Mouse (Mus musculus) heart, postnatal 36 days (tissue): ENCODE results near the gene Kcnma1. TPM values are rescaled to one million over a fixed set of nuclear protein-coding genes. Genes with fewer than 3 reads are reported as not detected.

ENCODE experiments used
- DNase-seq, 2 experiments: peaks; one replicate each; pipeline ENCODE4 v3.0.0; 2021 to 2022
- intact Hi-C: fragments of 180-260 bp; cut with DNase I; formaldehyde crosslinking; loops from one replicate; pipeline ENCODE4 v1.15.1; 2025
- total RNA-seq, 2 experiments: library from RNA; stranded (reverse); gene quantifications; 2 replicates each; pipeline ENCODE4 v1.2.3; 2021

The Kcnma1 gene
- total RNA-seq, 2 experiments from 2014 or later: 0.62 to 0.94 TPM

DNA sequence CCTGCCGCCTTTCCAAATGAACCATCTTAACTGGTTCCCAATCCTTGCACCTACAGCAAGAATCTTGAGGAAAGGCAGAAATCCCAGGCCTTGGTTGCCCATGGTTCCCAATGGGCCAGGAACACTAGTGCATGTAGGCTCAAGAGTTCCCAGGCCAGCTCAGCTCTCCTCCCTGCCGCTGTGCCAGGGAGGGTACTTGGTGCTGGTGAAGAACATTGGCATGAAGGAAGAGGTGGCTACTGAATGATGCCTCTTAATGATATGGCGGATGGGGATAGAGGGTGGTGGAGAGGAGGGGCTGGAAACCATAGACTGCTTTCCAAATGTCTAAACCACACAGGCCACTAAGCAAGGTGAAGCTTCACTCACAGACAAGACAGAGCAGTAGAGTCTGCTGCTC, 627.5 kb downstream of the Kcnma1 start:
- intact Hi-C loops: no loop called here
- no peak for DNase-seq

DNA sequence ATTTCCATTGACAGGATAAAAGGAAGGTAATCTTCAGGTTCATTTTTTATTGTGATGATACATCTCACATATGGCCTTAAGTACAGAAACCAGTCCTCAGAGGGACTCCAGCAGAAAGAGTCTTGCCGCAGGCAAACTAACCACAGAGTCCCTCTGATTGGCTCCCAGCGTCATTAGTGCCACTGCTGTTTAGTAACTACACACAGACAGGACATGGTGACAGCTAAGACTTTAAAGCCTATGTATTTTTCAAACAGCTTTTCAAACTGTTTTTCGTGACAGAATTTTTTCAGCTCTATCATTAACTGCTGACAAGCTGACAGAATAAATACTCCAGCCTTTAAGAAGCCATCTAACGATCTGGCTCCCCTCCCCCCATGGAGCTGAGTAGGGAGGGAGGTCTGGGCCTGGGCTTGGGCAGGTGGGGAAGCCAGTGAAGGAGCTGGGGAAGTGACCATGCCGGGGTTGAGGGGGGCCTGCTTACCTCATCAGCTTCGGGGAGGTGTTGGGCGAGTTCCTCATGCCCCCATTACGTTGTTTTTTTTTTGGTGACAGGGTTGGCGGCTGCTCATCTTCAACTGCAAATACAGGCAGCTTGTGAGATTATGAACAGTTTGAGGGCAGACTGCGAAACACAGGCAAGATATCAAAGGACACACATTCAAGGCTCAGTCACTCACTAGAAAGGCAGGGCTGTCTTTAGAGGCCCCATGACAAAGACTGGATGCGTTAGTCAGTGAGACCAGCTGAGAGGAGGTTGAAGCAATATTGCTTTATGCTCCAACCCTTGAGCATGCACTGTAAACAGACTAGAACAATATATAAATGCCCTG, 628.3 kb downstream of the Kcnma1 start:
- DNase-seq: no peak

DNA sequence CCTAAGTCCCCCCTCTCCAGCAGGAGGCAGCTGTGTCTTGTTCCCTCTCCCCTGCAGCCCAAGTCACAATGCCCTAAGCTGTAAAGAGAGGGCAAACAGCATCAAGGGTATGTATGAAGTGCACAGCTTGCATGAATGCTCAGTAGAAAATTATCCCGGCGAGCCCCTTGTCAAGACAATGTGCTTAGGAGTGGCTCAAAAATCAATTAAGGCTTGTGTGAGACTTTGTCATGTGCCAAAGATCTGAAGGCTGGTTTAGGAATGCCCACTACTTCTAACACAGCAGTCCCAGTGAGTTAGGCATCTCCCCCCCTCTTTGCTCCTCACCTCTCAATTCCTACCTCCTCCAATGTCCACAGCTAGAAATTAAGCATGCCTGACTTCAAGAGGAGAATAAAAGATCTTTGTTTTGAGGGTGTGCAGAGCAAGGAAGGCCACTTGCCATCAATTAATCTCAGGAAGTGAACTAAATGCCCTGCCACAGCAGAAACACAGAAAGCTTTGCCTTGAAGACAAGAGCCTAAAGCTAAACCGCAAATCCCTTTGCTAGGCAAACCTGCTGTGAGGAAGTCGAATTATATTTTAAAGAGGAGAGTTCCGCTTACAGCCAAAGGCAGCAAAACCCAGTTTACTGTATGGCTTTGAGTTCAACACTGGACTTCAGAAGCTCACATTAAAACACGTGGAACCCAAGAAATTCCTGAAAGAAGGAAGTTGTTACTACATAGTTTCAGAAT, 635.8 kb downstream of the Kcnma1 start:
- intact Hi-C loops: no loop called here
- DNase-seq: no peak

More for the DNA sequence above, 628.3 kb downstream of the Kcnma1 start:
- intact Hi-C loops: no loop called here

DNA sequence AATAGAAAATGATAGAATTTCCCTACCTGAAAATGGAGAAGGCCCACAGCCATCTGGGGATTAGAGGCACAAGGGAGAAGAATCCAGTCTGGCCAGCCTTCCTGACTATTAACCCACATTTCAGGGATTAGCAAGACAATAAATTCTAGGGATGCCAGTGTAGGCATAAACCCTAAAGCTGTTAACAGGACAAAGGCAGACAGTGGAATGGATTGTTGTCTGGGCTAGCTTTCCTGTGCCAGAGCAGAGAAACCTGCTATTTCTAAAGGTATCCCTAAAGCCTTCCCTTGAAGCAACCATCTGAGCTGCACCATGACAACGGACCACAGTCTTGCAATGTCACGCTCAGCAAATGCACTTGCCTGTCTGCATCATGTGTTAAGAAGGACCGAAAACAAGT, 642.3 kb downstream of the Kcnma1 start:
- intact Hi-C loops: no loop called here
- DNase-seq: no peak

DNA sequence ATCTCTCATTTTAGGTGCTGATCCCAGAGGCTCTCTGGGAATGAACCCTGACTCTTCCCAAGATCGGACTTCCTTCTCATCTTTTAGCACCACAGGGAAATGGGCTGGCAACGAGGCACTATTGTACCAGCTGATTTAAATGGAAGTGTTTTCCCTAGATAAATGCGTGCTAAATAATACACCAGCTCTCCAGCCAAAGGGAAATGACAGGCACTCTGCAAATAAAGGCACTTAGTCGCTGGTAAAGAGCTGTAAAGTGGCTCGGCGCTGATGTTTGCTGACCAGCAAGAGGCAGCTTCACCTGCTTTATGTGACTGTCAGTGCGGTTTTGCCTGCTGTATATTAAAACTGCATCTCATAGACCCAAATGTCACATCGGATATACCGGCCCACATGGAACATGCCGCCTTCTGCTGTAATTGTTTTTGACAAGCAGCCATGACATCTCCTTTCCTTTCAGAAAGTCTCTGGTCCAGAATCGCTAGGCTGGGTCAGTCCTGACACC, 653.7 kb downstream of the Kcnma1 start:
- no peak for DNase-seq
- intact Hi-C loops: no loop called here

DNA sequence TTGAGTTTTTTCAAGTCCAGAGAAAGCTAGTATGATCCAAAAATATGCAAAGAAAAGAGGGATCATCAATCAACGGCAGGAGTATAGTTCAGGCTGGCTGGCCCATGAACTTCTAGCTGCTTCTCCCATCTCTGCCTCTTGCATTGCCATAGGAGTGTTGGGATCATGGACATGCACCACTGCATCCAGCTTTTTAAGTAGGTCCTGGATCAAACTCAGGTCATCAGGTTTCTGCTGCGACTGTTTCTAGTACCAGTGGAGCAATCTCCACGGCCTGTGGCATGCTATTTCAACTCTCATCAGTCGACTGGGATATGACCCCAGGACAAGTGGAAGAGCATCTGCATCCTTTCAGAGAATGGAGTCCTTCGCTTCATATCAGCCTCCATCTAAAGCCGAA, 655.5 kb downstream of the Kcnma1 start:
- intact Hi-C loops: no loop called here
- DNase-seq: no peak

DNA sequence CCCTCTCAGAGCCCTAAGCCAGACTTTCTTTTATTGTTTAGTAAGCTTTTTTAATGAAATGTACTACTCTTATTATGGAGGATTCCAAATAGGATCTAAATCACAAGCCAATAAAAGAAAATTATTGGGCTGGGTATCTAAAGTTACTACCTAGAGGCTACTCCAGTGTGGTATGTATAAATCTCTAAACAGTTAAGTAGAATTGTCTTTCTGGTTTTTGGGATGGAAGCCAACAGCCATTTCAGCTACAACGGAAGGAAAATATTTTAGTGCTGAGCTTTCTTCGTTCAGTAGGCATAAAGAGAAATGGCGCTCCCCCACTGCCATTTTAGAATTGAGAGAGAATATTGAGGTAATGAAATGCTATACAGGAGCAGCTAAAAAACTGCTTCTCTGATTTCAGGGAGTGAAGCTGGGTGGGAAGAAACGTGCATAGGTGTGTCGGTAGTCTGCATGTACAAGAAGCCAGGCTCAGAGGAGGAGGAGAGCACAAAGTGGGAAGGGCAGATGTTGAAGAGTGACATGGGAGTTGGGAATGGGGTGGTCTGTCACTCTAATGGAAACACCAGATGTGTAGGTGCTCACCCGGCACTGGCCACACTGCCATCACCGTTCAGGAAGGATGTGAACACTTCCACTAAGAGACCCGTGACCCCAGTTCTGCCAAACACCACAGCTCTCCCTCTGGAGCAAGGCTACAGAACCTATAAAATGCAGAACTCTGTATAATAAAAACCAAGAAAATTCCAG, 656.6 kb downstream of the Kcnma1 start:
- intact Hi-C loops: no loop called here
- DNase-seq: no peak

DNA sequence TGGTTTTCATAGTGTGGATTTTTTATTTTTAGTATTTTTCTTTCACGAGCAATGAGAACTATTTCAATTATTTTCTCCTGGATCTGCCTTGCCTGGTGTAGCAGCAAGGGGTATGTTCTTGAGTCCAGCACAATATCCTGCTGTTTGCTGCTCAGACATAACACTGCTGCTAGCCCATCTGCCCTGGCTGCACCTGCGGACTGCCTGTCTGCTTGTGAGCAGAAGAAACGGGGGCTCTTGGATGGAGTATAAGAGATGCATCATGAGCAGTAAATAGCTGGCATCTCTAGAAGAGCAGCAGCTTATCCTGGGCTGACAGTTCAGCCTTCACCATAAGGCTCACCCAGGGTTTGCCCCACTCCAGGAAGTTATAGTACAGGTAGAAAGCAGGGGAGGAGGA, 687.5 kb downstream of the Kcnma1 start:
- intact Hi-C loops: no loop called here
- DNase-seq: no peak

DNA sequence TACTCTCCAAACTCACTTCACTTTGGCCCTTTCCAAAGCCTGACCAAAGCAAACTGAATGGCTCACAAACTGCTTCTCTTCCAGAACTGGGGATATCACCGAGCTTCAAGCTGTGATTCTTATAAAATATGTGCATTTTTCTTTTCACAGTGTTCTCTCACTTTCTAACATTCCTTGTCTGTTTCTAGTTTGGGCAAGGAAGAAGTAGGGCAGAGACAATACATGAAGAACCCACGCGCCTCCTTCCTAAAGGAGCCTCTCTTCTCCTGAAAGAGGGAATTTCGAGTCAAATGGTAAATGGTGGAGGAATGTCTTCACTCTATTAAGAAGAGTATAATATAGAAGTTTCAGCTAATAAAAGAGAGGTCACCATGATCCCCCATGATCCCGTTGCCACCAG, 709.0 kb downstream of the Kcnma1 start:
- no peak for DNase-seq
- intact Hi-C loops: no loop called here

DNA sequence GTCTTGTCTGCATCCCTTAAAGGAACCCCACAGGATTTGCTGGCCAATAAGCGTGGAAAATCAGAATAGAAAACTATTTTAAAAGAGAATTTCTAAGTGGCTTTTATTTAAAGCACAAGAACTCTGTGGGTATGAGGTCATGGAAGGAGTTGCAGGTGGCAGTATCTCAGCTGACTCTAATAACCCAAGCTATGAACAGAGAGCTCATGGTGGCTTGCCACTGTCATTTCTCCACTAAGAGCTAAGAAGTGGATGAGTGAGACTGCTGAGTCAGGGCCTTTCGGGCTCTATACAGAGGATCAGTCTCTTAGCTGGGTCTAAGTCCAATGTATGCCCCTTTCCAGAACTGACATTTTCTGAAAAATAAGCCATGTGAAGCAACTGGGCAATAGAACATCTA, 713.8 kb downstream of the Kcnma1 start:
- no peak for DNase-seq
- intact Hi-C loops: no loop called here

DNA sequence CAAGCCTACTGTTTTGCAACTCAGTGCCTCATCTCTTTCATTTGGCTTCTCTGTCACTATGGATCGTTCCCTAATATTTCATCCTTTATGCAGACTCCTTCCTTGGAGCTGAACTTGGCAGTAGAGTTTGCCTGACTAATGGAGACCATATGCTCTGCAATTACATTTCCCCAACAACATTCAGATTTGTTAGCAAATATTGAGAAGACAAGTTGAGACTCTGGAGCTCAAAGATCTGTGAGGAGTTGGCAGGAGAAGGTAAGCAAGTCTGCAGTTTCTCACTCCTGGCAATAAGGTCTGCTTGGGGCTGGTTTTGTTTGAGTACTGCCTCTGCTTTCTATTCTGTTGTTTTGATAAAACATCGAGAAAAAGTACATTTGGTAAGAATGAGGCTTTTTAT, 723.7 kb downstream of the Kcnma1 start:
- no peak for DNase-seq
- intact Hi-C loops: no loop called here

DNA sequence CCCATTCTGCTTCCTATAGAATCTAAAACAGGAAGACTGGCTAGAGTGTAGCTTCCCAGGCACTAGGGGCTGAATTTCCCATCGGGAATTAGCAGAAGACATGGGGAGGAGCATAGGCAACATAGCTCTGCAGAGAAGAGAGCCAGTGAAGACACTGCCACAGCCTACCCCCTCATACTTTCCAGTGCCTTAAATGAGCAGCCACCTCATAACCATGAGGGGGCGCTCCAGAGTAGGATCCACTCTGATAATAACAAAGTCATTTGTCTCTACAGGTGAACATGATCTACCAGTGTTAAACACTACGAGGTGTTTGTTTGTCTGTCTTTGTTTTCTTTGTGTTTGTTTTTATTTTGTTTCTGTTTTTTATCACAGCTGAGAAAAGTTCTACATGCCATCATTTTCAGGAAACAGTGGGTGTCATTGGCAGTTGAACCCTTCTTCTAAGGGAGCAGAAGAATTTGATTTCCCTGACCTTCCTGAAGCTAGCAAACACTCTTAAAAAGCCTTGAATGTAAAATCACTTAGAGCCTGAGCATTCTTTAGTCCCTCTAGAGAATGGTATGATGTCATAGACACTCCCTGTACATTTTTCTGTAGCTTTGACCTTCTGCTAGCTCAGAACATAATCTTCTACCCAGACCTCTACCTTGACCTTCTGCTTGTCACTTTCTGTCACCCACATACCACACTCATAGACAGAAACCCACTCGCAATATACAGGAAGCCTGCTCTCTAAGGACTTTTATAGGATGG, 747.6 kb downstream of the Kcnma1 start:
- DNase-seq: no peak
- intact Hi-C loops: no loop called here

DNA sequence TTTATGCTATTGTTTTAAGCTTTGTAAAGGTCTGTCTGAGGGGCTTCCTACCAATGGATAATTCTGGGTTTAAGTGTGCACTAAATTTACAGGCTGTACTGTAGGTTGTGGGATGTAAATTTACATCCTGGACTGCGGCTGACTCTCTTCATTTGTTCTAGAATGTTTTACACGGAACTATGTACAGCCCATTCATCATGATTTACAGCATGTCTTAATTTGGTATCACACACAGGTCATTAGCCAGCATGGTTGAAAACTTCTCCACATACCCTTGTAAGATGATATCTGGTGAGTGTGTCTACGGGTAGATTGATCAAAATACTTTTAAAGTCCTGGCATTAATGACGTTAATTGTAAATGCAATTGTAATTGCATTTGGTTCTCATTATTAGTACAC, 761.1 kb downstream of the Kcnma1 start:
- intact Hi-C loops: no loop called here
- DNase-seq: no peak

DNA sequence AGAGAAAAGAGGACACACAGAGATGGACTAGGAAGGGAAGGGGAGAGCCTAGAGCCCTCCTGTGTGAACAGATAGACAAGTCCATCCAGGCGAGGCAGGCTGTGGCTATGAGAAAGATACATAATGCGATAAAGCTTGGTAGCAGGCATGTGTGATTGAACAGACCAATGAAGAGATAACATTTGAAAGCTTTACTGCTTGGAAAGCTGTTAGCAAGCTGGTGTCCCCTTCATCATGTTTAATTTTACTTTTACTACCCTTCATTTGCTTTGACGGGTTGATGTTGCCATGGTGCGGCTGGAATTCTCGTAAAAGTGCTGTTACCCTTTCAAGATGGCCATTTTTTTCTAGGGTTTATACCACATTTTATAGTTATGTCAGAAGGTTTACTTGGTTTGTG, 769.8 kb downstream of the Kcnma1 start:
- no peak for DNase-seq
- intact Hi-C loops: no loop called here

DNA sequence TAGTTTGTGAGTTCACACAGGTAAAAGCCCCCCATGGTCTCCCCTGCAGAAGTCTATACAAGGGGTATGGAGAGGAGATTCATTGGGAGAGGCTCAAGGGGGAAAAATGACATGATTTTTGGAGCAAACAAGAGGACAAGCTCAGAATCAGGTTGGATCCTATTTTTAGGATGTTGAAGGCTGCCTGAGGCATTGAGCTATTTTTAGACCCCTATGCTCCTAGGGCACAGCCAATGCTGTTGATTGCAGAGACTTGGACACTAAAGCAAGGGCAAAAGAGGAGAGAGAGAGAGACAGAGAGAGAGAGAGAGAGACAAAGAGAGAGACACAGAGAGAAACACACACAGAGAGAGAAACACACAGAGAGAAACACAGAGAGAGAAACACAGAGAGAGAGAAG, 770.4 kb downstream of the Kcnma1 start:
- intact Hi-C loops: no loop called here
- DNase-seq: peak in 1 of 2 experiments; percentile 27

Other genes with a start within 250 kb of the Kcnma1 start
- gene Dlg5, start 231.4 kb upstream of the Kcnma1 start, total RNA-seq: 1 to 10 TPM; 7.9 to 9.2 TPM